Mouse (Mus musculus): ENCODE results near the gene Ubqln2. TPM values are rescaled to one million over a fixed set of nuclear protein-coding genes. Genes with fewer than 3 reads are reported as not detected.

Gene Ubqln2
- polyA plus RNA-seq, 1 experiment from 2014 or later, result 55.1 TPM

Other genes starting within 250 kb of the Ubqln2 start
- gene Cypt3, start 60.4 kb downstream of the Ubqln2 start, polyA plus RNA-seq (2016; fragmentation: Nextera tagmentation; extraction: Ambion mirVana), result not detected in 2 replicates
- gene Kctd12b, start 198.2 kb downstream of the Ubqln2 start, polyA plus RNA-seq (2016; fragmentation: Nextera tagmentation; extraction: Ambion mirVana), result 2.4 and 2.9 TPM in 2 replicates
- 75.5 and 78.4 TPM in 2 replicates for gene Nbdy, start 225.4 kb downstream of the Ubqln2 start, polyA plus RNA-seq (2016; fragmentation: Nextera tagmentation; extraction: Ambion mirVana)

Data from forebrain, embryonic 12.5 days (tissue).